Mouse (Mus musculus) intestine, embryonic 14.5 days (tissue): ENCODE results near the gene Zfp668. TPM values are rescaled to one million over a fixed set of nuclear protein-coding genes. Genes with fewer than 3 reads are reported as not detected.
"Not testable (repeated sequence)": the region's sequence is repeated elsewhere in the genome, so short reads cannot be mapped to it uniquely, and the experiment has no call there.

Experiments used
- ATAC-seq: fragments of 200-750 bp; cut with Nextera tagmentation; replicated peaks from 2 replicates; pipeline ENCODE4 v1.8.0; 2017; ENCODE audit warnings: low read depth, moderate number of reproducible peaks, moderate TSS enrichment, moderate library complexity; ENCODE audit not compliant: low FRiP score, low TSS enrichment
- DNase-seq: peaks from one replicate; pipeline ENCODE4 v3.0.0-alpha.2; 2018; ENCODE audit warnings: low spot score
- H3K27ac ChIP-seq: fragments of 300-500 bp; sonication (generic); 2 replicates; pipeline ENCODE4 v1.5.1; 2014; ENCODE audit warnings: low read depth, mild to moderate bottlenecking, control low read depth
- H3K27me3 ChIP-seq: fragments of 300-500 bp; sonication (generic); replicated peaks from 2 replicates; pipeline ENCODE4 v1.6.1; 2014; ENCODE audit warnings: low read length, control low read depth; ENCODE audit not compliant: control insufficient read depth, insufficient read depth
- H3K36me3 ChIP-seq: fragments of 300-500 bp; sonication (generic); 2 replicates; pipeline ENCODE4 v1.6.1; 2014; ENCODE audit warnings: low read length, control low read depth; ENCODE audit not compliant: control insufficient read depth, insufficient read depth
- H3K4me1 ChIP-seq: fragments of 300-500 bp; sonication (generic); replicated peaks from 2 replicates; pipeline ENCODE4 v1.6.1; 2014; ENCODE audit warnings: low read length, control low read depth, mixed read lengths; ENCODE audit not compliant: control insufficient read depth, insufficient read depth
- H3K4me2 ChIP-seq: fragments of 300-500 bp; sonication (generic); 2 replicates; pipeline ENCODE4 v1.6.1; 2014; ENCODE audit warnings: low read length
- H3K4me3 ChIP-seq: fragments of 300-500 bp; sonication (generic); 2 replicates; pipeline ENCODE4 v1.5.1; 2014; ENCODE audit warnings: low read depth, low read length, control low read depth, mixed read lengths
- H3K9ac ChIP-seq: fragments of 300-500 bp; sonication (generic); 2 replicates; pipeline ENCODE4 v1.6.1; 2014; ENCODE audit warnings: mild to moderate bottlenecking, low read length
- H3K9me3 ChIP-seq: fragments of 300-500 bp; sonication (generic); 2 replicates; pipeline ENCODE4 v1.6.1; 2016; ENCODE audit warnings: low read length, control low read depth; ENCODE audit not compliant: control insufficient read depth
- WGBS: fragments of 180-500 bp; shearing (Covaris S2); extraction: QIAGEN DNeasy Blood & Tissue Kit; methylation state at CpG from one replicate; pipeline ENCODE4 v1.1.7; 2014; 5-methylcytosine and 5-hydroxymethylcytosine counted together
- polyA plus RNA-seq: library from polyadenylated mRNA; unstranded; fragments of >200 nt; fragmentation: Nextera tagmentation; extraction: Ambion mirVana; gene quantifications from 2 replicates; pipeline ENCODE4 v1.2.1, GENCODE M21; 2014

The Zfp668 gene
- polyA plus RNA-seq, 1 experiment from 2014 or later = 15.7 TPM

DNA sequence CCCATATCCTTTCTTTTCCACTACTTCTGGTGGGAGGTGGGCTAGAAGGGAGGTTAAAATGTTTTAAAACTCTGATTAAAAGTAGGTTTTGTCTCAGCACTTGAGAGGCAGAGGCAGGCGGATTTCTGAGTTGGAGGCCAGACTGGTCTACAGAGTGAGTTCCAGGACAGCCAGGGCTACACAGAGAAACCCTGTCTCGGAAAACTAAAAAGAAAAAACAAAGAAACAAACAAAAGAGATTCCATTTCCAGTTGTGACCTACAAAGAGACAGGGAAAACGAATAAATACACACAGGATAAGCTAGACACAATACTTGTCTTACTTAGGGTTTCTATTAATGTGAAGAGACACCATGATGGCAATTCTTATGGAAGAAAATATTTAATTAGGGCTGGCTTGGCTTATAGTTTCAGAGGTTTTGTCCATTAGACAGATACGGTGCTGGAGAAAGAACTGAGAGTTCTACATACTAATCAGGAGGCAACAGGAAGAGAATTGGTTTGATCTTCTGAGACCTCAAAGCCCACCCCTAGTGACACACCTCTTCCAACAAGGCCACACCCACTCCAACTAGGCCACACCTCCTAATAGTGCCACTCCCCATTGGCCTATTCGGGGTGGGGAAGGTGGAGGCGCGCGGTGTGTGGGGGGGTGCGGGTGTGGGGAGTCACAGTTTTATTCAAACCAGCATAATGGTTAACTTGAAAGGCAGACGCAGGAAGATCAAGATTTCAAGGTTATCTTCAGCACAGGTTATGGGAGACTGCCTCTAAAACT is 21.7 kb upstream of the Zfp668 start:
- H3K4me3 ChIP-seq = no peak overlapping the region
- 0 out of 2 replicates have a peak overlapping the region, but pooled peaks have one; percentile 60 for H3K27ac ChIP-seq
- H3K36me3 ChIP-seq = no peaks in the 10 kb centered on the region; the same call in 1 of the 2 replicates
- H3K4me1 ChIP-seq = peaks cover 8% of the 10 kb centered on the region
- DNase-seq = no peak
- H3K9me3 ChIP-seq = no peaks in the 10 kb centered on the region
- H3K27me3 ChIP-seq = no peaks in the 10 kb centered on the region
- WGBS = 33% methylated on average over 10 of the region's 10 CpGs
- ATAC-seq = no peak
- H3K4me2 ChIP-seq = no peak overlapping the region
- H3K9ac ChIP-seq = no peak overlapping the region

DNA sequence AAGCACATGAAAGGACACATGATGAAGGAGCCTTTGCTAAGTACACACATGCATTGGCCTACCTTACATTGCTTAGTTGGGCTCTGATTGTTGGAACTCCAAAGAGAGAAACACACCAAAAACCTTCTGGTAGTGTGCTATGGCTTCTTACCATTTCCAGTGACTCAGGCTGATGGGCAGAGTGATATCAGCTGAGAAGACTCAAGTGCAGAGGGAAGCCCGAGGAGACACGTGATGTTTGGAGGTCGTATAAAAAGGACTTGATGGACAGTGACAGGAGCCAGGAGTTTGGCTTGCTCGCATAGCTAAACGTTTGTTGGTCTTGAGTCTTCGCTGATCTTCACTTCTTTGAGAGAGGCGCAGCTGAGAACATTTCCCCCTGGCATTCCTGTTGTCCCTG is 20.9 kb upstream of the Zfp668 start:
- H3K9ac ChIP-seq = no peak overlapping the region
- DNase-seq = no peak
- 86% methylated on average over 7 of the region's 7 CpGs for WGBS
- peaks cover 8% of the 10 kb centered on the region for H3K36me3 ChIP-seq
- no peak overlapping the region for H3K4me2 ChIP-seq
- no peaks in the 10 kb centered on the region for H3K27me3 ChIP-seq
- H3K4me1 ChIP-seq = peaks cover 8% of the 10 kb centered on the region
- H3K4me3 ChIP-seq = no peak overlapping the region
- H3K27ac ChIP-seq = no peak overlapping the region
- ATAC-seq = no peak
- no peaks in the 10 kb centered on the region for H3K9me3 ChIP-seq

DNA sequence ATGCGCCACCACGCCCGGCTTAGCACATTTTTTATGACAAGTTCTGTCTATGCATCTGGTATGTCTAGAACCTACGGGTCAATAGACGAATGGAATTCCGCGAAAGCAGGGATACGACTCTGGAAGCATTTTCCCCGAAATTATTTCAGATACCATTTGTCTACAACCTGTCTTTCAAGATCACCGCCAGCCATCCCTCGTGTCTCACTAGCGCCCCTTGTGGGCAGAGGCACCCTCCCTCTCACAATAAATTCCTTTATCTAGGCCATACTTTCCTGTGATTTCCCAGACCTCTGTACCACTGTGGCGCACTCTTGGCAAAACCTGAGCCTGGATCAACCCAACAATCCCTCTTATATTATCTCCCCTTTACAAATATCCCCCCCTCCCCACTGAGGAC is 19.8 kb upstream of the Zfp668 start:
- Histone ChIP-seq H3K36me3 (peaks cover 11% of the 10 kb centered on the region), H3K27me3 (no peaks in the 10 kb centered on the region), H3K27ac (no peak overlapping the region), H3K9me3 (no peaks in the 10 kb centered on the region), H3K4me2 (no peak overlapping the region), H3K4me1 (peaks cover 8% of the 10 kb centered on the region), H3K4me3 (no peak overlapping the region), H3K9ac (no peak overlapping the region)
- WGBS = 61% methylated on average over 13 of the region's 13 CpGs
- peak; percentile 66 for DNase-seq
- no peak for ATAC-seq

DNA sequence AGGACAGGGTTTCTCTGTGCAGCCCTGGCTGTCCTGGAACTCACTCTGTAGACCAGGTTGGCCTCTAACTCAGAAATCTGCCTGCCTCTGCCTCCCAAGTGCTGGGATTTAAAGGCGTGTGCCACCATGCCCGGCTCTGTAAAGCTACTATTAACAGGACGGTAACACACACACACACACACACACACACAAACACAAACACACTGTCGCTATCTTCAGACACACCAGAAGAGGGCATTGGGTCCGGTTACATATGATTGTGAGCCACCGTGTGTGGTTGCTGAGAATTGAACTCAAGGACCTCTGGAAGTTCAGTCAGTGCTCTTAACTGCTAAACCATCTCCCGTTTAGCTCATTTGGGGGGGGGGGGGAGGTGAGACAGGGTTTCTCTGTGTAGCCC is 19.3 kb upstream of the Zfp668 start:
- H3K4me3 ChIP-seq = peak overlapping the region; percentile 67
- H3K4me2 ChIP-seq = peak overlapping the region; percentile 84
- 66% methylated on average over 7 of the region's 7 CpGs for WGBS
- H3K9ac ChIP-seq, H3K4me1 ChIP-seq, H3K9me3 ChIP-seq, H3K27me3 ChIP-seq, DNase-seq, ATAC-seq: not testable (repeated sequence)
- H3K27ac ChIP-seq = 0 out of 2 replicates have a peak overlapping the region, but pooled peaks have one; percentile 74
- H3K36me3 ChIP-seq = peaks cover 11% of the 10 kb centered on the region

DNA sequence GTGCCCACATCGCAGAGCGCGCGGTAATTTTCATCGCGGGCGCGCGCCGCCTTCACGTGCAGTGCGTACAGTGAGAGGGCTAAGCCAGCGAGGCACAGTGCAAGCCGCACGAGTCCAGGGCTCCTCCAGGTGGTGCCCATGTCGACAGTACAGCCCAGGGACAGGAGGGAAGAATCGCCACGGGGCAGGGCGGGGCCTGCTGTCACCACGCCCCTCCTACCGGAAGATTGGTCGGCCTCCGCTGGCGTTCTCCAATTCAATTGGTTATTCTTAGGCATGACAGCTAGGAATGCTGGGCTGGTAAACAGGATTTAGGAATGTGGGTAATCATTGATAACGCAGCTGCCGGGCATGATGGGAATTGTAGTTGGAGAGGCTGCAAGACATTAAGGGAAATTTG is 18.8 kb upstream of the Zfp668 start, which contains the start of the genes Gm21974 and Vkorc1:
Gene Gm21974, minus strand, starts transcription at position 13 of the 400 bp plus-strand sequence.
Gene Vkorc1, minus strand, starts transcription at position 176 of the 400 bp plus-strand sequence.
- WGBS = under 1% methylated on average over 26 of the region's 26 CpGs
- H3K27ac ChIP-seq = peak within 1 kb of the TSS; percentile 74
- DNase-seq = peak; percentile 93
- peak; percentile 95 for ATAC-seq
- H3K4me3 ChIP-seq = peak within 1 kb of the TSS; percentile 67
- H3K9me3 ChIP-seq = no peaks in the 10 kb centered on the region
- peak within 1 kb of the TSS; percentile 65 for H3K9ac ChIP-seq
- no peaks in the 10 kb centered on the region for H3K27me3 ChIP-seq
- H3K4me1 ChIP-seq = peaks cover 8% of the 10 kb centered on the region
- peaks cover 11% of the 10 kb centered on the region for H3K36me3 ChIP-seq
- H3K4me2 ChIP-seq = peak within 1 kb of the TSS; percentile 84

DNA sequence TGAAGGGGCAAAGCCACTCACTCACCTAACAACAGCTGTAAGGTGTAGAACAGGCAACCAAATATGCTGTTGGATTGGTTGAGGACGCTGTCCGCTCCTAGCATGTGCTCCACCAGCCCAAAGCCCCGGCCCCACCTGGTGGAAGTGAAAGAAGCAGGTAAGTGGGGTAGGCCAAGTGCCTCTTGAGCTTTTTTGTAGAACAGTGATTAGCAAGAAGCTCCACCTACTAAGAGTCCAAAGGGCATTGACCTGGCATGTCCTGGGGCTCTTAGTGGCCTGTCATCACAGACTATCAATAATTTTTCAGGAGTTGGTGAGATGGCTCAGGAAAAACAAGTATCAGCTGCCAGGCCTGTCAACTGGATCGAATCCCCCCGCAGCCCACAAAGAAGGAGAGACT is 17.9 kb upstream of the Zfp668 start:
- Histone ChIP-seq H3K9ac (peak overlapping the region; percentile 65), H3K4me3 (peak overlapping the region; percentile 67), H3K9me3 (no peaks in the 10 kb centered on the region), H3K27me3 (no peaks in the 10 kb centered on the region), H3K4me2 (peak overlapping the region; percentile 84), H3K4me1 (peaks cover 8% of the 10 kb centered on the region), H3K36me3 (peaks cover 20% of the 10 kb centered on the region), H3K27ac (0 out of 2 replicates have a peak overlapping the region, but pooled peaks have one; percentile 74)
- 73% methylated on average over 5 of the region's 5 CpGs for WGBS
- ATAC-seq (no peak), DNase-seq (no peak)

DNA sequence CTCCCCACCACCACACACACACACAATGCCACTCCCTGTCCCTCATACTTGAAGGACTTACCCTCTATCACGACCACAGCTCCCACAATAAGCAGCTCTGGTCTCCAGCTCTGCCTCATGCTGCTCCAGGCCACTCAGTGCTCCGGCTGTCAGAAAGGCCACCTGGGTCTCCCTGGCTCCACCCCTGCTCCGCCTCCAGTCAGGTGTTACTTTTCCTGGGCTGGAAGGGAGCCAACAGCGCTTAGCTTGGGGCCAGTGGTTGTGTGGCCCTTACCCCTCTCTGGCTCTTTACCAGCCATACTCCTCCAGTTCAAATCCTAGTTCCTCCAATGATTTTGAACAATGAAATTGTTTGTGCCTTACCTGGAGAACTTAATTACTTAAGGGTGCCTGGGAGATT is 14.2 kb upstream of the Zfp668 start, which contains the start of gene Prss53:
Gene Prss53, minus strand, starts transcription at position 173 of the 400 bp plus-strand sequence.
- WGBS = 24% methylated on average over 4 of the region's 4 CpGs
- peaks cover 57% of the 10 kb centered on the region for H3K36me3 ChIP-seq
- H3K9me3 ChIP-seq = no peaks in the 10 kb centered on the region
- H3K4me1 ChIP-seq = peaks cover 8% of the 10 kb centered on the region
- no peak within 1 kb of the TSS for H3K9ac ChIP-seq
- H3K27me3 ChIP-seq = no peaks in the 10 kb centered on the region
- DNase-seq (no peak), ATAC-seq (no peak)
- H3K27ac ChIP-seq = no peak within 1 kb of the TSS
- no peak within 1 kb of the TSS for H3K4me2 ChIP-seq
- no peak within 1 kb of the TSS for H3K4me3 ChIP-seq

DNA sequence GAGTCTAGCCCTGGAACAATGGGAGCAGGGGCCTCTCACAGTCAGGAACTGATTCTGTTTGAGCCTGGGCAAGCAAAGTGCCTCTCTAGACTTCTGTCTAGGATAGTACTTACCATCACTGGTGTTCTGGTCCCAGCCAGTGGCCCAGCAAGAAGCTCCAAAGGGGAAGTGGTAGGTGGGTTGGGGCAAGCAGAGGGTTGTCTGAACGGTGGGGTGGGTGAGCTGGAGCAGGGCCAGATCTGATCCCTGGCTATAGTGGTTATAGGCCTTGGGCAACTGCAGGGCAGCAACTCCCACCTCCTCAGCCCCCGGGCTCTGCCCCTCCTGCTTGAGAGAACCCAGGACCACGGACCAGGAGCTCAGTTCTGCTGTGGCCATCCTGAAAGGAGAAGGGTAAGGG is 12.2 kb upstream of the Zfp668 start:
- H3K4me3 ChIP-seq = no peak overlapping the region
- no peak overlapping the region for H3K27ac ChIP-seq
- no peak overlapping the region for H3K4me2 ChIP-seq
- no peaks in the 10 kb centered on the region for H3K27me3 ChIP-seq
- peaks cover 4% of the 10 kb centered on the region; the same call in 1 of the 2 replicates for H3K4me1 ChIP-seq
- no peaks in the 10 kb centered on the region for H3K9me3 ChIP-seq
- 70% methylated on average over 3 of the region's 3 CpGs for WGBS
- ATAC-seq (no peak), DNase-seq (no peak)
- no peak overlapping the region for H3K9ac ChIP-seq
- peaks cover 77% of the 10 kb centered on the region for H3K36me3 ChIP-seq
